Mouse (Mus musculus) embryonic stem cell, embryonic (primary cell): Measurements from ENCODE around the gene Htr1f.

Experiments used
- CTCF ChIA-PET, 4 experiments: fragments of 300-600 bp in 2 of 4; fragments of 350-600 bp in 2 of 4; sonication (Branson Sonifier 250); formaldehyde crosslinking; loops; one replicate each; lab custom pipeline; 2022; ENCODE audit warnings: inconsistent platforms in 2 of 4; lab: Charles Lee
- POLR2A ChIA-PET, 4 experiments: fragments of 300-600 bp in 2 of 4; fragments of 350-600 bp in 2 of 4; sonication (Branson Sonifier 250); formaldehyde crosslinking; loops; one replicate each; lab custom pipeline; 2022; ENCODE audit warnings: antibody characterized with exemption in 4 of 4, inconsistent platforms in 1 of 4; lab: Charles Lee

The Htr1f gene

GRCm38 (mm10) chr16:64879735-64880134 is 225.9 kb downstream of the Htr1f start:
- CTCF ChIA-PET: no interaction called here
- POLR2A ChIA-PET: interaction anchor here in 3 of 4 experiments (0.6 to 6.2 kb wide), 11 partner anchors 9 to 498 kb away, joined by 3 to 117 read pairs (median 4); partner anchors contain the start of genes Cggbp1 (in 2 of the 3) and Zfp654 (in 2 of the 3)

- CTCF ChIA-PET: interaction anchor here (0.7 to 1.1 kb wide), 7 partner anchors 27 to 108 kb away, joined by 3 to 6 read pairs (median 3); partner anchors contain the start of genes 4930453N24Rik (in 1 of the 4) and Zfp654 (in 1 of the 4)
Observed at GRCm38 (mm10) chr16:64878611-64879132, 227.0 kb downstream of the Htr1f start.

GRCm38 (mm10) chr16:64877314-64877713 is 228.3 kb downstream of the Htr1f start:
- CTCF ChIA-PET: interaction anchor here in 1 of 4 experiments (1.9 kb wide), 1 partner anchor 21 kb away, joined by 11 read pairs; no protein-coding TSS in a partner anchor
- POLR2A ChIA-PET: interaction anchor here in 3 of 4 experiments (0.7 to 6.2 kb wide), 10 partner anchors 8 to 685 kb away, joined by 3 to 117 read pairs (median 6); partner anchors contain the start of genes Cggbp1 (in 3 of the 3), Zfp654 (in 3 of the 3) and Chmp2b (in 1 of the 3)

More at GRCm38 (mm10) chr16:64878611-64879132, 227.0 kb downstream of the Htr1f start:
- POLR2A ChIA-PET: interaction anchor here (0.8 to 6.2 kb wide), 13 partner anchors 9 to 108 kb away, joined by 3 to 117 read pairs (median 4); partner anchors contain the start of genes Cggbp1 (in 2 of the 4), Zfp654 (in 2 of the 4) and 4930453N24Rik (in 1 of the 4)

GRCm38 (mm10) chr16:64876631-64877265 is 228.9 kb downstream of the Htr1f start:
- ChIA-PET POLR2A (interaction anchor here (0.6 to 6.2 kb wide), 19 partner anchors 8 to 685 kb away, joined by 3 to 117 read pairs (median 4); partner anchors contain the start of genes Cggbp1 (in 3 of the 4), Zfp654 (in 3 of the 4) and Chmp2b (in 1 of the 4)), CTCF (interaction anchor here in 2 of 4 experiments (0.6 to 1.9 kb wide), 2 partner anchors 22 to 494 kb away, joined by 5 to 11 read pairs; no protein-coding TSS in a partner anchor)

GRCm38 (mm10) chr16:64875822-64876221 is 229.8 kb downstream of the Htr1f start:
- ChIA-PET POLR2A (interaction anchor here (0.6 to 6.2 kb wide), 8 partner anchors 9 to 104 kb away, joined by 3 to 117 read pairs (median 4); partner anchors contain the start of genes Cggbp1 (in 2 of the 4), Zfp654 (in 2 of the 4) and 4930453N24Rik (in 1 of the 4)), CTCF (no interaction called here)

GRCm38 (mm10) chr16:64875384-64875783 is 230.3 kb downstream of the Htr1f start:
- POLR2A ChIA-PET: interaction anchor here (0.7 to 9.3 kb wide), 12 partner anchors 9 to 224 kb away, joined by 3 to 239 read pairs (median 21); partner anchors contain the start of genes Cggbp1 (in 2 of the 4), Zfp654 (in 2 of the 4) and 4930453N24Rik (in 1 of the 4)

More at GRCm38 (mm10) chr16:64875384-64875783, 230.3 kb downstream of the Htr1f start:
- CTCF ChIA-PET: no interaction called here
